Mouse (Mus musculus): ENCODE data around the gene Coro7. TPM values are rescaled to one million over a fixed set of nuclear protein-coding genes. Genes with fewer than 3 reads are reported as not detected.

Coro7 gene
- polyA plus RNA-seq, 1 experiment from 2014 or later = 13.5 TPM

DNA sequence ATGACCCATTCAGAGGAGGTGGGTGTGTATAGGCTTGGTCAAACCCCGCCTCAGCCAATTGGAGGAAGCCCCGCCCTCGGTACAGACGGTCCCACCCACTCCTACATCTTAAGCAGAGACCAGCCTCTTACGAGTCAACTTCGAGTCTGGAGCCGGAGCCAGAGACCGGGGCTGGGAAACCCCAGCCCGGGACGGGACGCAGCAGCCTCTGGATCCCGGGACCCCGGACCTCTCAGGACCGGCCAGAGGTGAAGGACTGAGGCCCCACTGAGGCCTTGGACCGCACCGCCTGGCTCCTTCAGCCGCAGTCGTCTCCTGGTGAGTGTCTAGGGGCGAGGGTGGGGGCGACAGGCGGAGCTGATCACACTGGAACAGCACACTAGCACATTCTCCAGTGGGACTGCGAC is 39.7 kb downstream of the Coro7 start, which contains the start of the genes Vasn and Dnaja3:
Gene Vasn, plus strand, starts transcription at position 111 of the 407 bp plus-strand sequence.
Gene Dnaja3, plus strand, starts transcription at position 159 of the 407 bp plus-strand sequence.
- H3K36me3 ChIP-seq (ENCODE audit: control insufficient read depth, insufficient read depth) = no peaks in the 10 kb centered on the region
- H3K4me3 ChIP-seq (ENCODE audit: low read depth, low read length) = peak within 1 kb of the TSS; percentile 69
- no peaks in the 10 kb centered on the region for H3K9me3 ChIP-seq (replicated peaks; ENCODE audit: control insufficient read depth, low read length)
- H3K4me2 ChIP-seq (ENCODE audit: low read depth, low read length) = peak within 1 kb of the TSS; percentile 90
- WGBS (ENCODE audit: insufficient replicate concordance) = 7% methylated on average over 22 of the region's 22 CpGs
- peak; percentile 93 for ATAC-seq (ENCODE audit: low read depth)
- H3K27me3 ChIP-seq (ENCODE audit: control insufficient read depth, insufficient read depth, low read depth, low read length) = no peaks in the 10 kb centered on the region
- peak within 1 kb of the TSS; percentile 72 for H3K27ac ChIP-seq (ENCODE audit: low read length)
- peak within 1 kb of the TSS; percentile 73 for H3K9ac ChIP-seq (ENCODE audit: low read depth, low read length)
- H3K4me1 ChIP-seq (ENCODE audit: control insufficient read depth, low read depth, low read length) = peaks cover 30% of the 10 kb centered on the region

DNA sequence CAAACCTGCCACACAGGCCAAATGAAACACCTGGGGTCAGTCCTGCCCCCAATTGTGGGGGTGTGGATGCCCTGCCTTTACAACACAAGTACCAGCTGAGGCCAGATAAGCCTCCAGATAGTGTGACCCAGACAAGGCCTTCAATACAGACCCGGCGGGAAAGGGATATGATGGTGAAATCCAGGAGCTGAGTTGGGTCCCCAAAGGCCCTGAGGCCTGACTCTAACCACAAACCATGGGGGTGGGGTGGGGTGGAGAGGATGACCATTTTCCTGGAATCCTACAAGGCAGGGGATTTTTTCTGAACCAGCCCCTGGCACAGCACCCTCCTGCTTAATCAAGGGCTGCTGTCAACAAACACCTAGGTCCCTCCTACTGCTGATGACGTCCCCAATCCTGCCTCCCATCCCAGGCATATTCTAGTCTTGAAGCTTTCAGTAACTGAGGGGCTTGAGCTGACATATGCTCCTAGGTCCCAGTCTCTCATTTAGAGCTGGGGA is 40.6 kb downstream of the Coro7 start:
- Histone ChIP-seq H3K4me2 (ENCODE audit: low read depth, low read length) (no peak overlapping the region), H3K4me1 (ENCODE audit: control insufficient read depth, low read depth, low read length) (peaks cover 30% of the 10 kb centered on the region), H3K9me3 (replicated peaks; ENCODE audit: control insufficient read depth, low read length) (no peaks in the 10 kb centered on the region), H3K27ac (ENCODE audit: low read length) (no peak overlapping the region), H3K9ac (ENCODE audit: low read depth, low read length) (no peak overlapping the region), H3K27me3 (ENCODE audit: control insufficient read depth, insufficient read depth, low read depth, low read length) (no peaks in the 10 kb centered on the region), H3K4me3 (ENCODE audit: low read depth, low read length) (no peak overlapping the region), H3K36me3 (ENCODE audit: control insufficient read depth, insufficient read depth) (no peaks in the 10 kb centered on the region)
- ATAC-seq (ENCODE audit: low read depth) = no peak
- WGBS (ENCODE audit: insufficient replicate concordance) = 55% methylated on average over 3 of the region's 3 CpGs

DNA sequence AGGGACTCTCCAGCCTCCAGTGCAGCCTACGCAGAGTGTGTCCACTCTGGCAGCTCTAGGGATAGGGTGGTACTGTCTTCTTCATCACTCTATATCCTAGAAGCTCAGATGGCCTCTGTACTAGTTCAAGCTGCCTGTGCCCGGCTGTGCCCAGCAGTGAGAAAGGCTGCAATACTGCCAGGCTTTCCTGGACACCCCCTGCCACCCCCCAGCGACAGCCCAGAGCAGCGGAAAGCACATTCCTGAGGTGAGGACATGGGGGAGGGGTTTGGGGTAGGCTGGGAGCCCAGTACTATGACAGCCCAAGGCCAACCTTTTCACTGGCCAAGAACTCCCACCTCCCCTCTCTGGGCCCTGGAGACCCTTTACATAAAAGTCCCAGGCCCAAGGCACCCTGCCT is 43.8 kb downstream of the Coro7 start:
- no peaks in the 10 kb centered on the region; the same call in 1 of the 2 replicates for H3K36me3 ChIP-seq (ENCODE audit: control insufficient read depth, insufficient read depth)
- ATAC-seq (ENCODE audit: low read depth) = no peak
- no peak overlapping the region for H3K9ac ChIP-seq (ENCODE audit: low read depth, low read length)
- no peak overlapping the region for H3K27ac ChIP-seq (ENCODE audit: low read length)
- H3K4me3 ChIP-seq (ENCODE audit: low read depth, low read length) = no peak overlapping the region
- no peaks in the 10 kb centered on the region for H3K9me3 ChIP-seq (replicated peaks; ENCODE audit: control insufficient read depth, low read length)
- H3K27me3 ChIP-seq (ENCODE audit: control insufficient read depth, insufficient read depth, low read depth, low read length) = no peaks in the 10 kb centered on the region
- peaks cover 19% of the 10 kb centered on the region for H3K4me1 ChIP-seq (ENCODE audit: control insufficient read depth, low read depth, low read length)
- no peak overlapping the region for H3K4me2 ChIP-seq (ENCODE audit: low read depth, low read length)
- 71% methylated on average over 4 of the region's 4 CpGs for WGBS (ENCODE audit: insufficient replicate concordance)

DNA sequence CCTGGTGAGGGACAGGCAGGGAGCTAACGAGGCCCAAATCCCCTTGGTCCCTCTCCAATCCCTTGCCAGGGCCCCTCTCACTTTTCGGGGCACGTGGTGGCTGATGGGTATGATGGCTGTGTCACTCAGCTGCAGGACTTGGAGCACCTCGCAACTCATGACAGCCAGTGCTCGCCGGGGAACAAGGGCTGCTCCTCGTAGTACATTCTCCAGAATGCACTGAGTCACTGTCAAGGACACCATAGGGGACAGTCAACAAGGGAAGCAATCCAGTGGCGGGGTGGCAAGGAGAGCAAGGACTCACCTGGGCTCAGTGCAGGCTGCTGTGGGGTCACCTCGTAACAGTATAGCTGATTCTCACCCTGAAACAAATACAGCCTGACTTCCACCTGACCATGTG is 44.9 kb downstream of the Coro7 start:
- Histone ChIP-seq H3K9me3 (replicated peaks; ENCODE audit: control insufficient read depth, low read length) (no peaks in the 10 kb centered on the region), H3K27me3 (ENCODE audit: control insufficient read depth, insufficient read depth, low read depth, low read length) (no peaks in the 10 kb centered on the region), H3K4me1 (ENCODE audit: control insufficient read depth, low read depth, low read length) (peaks cover 8% of the 10 kb centered on the region), H3K4me3 (ENCODE audit: low read depth, low read length) (no peak overlapping the region), H3K36me3 (ENCODE audit: control insufficient read depth, insufficient read depth) (no peaks in the 10 kb centered on the region; the same call in 1 of the 2 replicates), H3K4me2 (ENCODE audit: low read depth, low read length) (no peak overlapping the region), H3K27ac (ENCODE audit: low read length) (no peak overlapping the region), H3K9ac (ENCODE audit: low read depth, low read length) (no peak overlapping the region)
- 78% methylated on average over 9 of the region's 9 CpGs for WGBS (ENCODE audit: insufficient replicate concordance)
- no peak for ATAC-seq (ENCODE audit: low read depth)

DNA sequence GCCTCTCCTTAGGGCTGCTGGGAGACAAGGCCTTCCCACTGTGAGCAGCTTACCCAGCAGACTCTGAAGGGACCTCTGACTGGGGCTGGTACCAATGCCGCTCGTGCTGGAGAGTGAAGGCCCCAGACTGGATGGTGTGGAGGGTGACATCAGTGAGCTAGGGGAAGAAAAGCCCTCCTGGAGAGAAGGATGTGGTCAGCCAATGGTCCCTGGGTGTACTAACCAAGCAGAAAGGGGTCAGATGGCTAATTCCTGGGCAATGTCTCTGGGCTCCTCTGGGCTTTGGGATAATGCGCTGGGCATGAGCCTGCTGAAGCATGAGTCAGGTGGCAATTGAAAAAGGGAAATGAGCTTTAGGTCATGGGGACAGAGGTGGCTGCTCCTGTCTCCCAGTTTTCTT is 45.9 kb downstream of the Coro7 start:
- ATAC-seq (ENCODE audit: low read depth) = no peak
- H3K27me3 ChIP-seq (ENCODE audit: control insufficient read depth, insufficient read depth, low read depth, low read length) = no peaks in the 10 kb centered on the region
- no peak overlapping the region for H3K4me2 ChIP-seq (ENCODE audit: low read depth, low read length)
- peaks cover 5% of the 10 kb centered on the region for H3K4me1 ChIP-seq (ENCODE audit: control insufficient read depth, low read depth, low read length)
- H3K4me3 ChIP-seq (ENCODE audit: low read depth, low read length) = no peak overlapping the region
- 86% methylated on average over 3 of the region's 3 CpGs for WGBS (ENCODE audit: insufficient replicate concordance)
- no peaks in the 10 kb centered on the region for H3K9me3 ChIP-seq (replicated peaks; ENCODE audit: control insufficient read depth, low read length)
- no peaks in the 10 kb centered on the region; the same call in none of the 2 replicates for H3K36me3 ChIP-seq (ENCODE audit: control insufficient read depth, insufficient read depth)
- no peak overlapping the region for H3K27ac ChIP-seq (ENCODE audit: low read length)
- H3K9ac ChIP-seq (ENCODE audit: low read depth, low read length) = no peak overlapping the region

DNA sequence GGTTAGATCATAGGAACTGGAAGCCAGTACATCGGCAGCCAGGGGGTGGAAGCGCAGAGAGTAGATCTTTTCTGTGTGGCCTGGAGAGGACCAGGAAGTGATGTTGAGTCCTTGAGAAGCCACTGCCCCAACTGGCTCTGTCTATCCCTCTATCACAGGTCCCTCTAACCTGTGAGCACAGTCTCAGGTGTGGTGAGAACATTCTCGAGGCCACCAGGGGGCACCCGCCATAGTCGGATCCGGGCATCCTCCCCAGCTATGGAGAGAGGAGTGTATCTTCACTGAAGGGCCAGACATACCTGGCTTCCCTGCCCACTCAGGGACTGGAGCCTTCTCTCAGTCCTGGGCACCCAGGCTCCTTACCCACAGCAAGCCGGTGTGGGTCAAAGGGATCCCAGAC is 47.5 kb downstream of the Coro7 start:
- Histone ChIP-seq H3K27ac (ENCODE audit: low read length) (no peak overlapping the region), H3K9ac (ENCODE audit: low read depth, low read length) (no peak overlapping the region), H3K36me3 (ENCODE audit: control insufficient read depth, insufficient read depth) (no peaks in the 10 kb centered on the region; the same call in none of the 2 replicates), H3K4me3 (ENCODE audit: low read depth, low read length) (no peak overlapping the region), H3K9me3 (replicated peaks; ENCODE audit: control insufficient read depth, low read length) (no peaks in the 10 kb centered on the region), H3K4me1 (ENCODE audit: control insufficient read depth, low read depth, low read length) (peaks cover 5% of the 10 kb centered on the region), H3K27me3 (ENCODE audit: control insufficient read depth, insufficient read depth, low read depth, low read length) (no peaks in the 10 kb centered on the region), H3K4me2 (ENCODE audit: low read depth, low read length) (no peak overlapping the region)
- no peak; the same call in 1 of the 2 replicates for ATAC-seq (ENCODE audit: low read depth)
- WGBS (ENCODE audit: insufficient replicate concordance) = 62% methylated on average over 7 of the region's 7 CpGs

DNA sequence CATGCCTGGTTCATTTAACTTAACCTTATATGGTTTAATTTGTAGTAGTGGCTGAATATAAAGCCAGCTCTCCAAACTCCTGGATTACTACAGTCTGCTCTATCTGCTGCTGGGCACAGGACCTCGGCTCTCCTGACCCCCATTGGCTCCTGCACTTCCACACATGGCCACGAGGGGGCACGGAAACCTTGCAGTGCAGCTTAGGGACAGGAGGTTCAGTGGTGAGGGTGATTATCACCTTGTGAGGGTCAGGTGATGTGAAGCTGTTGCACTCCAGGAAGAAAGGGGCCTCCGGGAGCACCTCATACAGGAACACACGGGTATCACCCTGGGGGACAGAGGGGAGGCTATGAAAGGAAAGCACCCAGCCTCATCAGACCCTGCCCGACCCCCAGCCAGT is 49.6 kb downstream of the Coro7 start:
- 19% methylated on average over 6 of the region's 6 CpGs for WGBS (ENCODE audit: insufficient replicate concordance)
- no peaks in the 10 kb centered on the region for H3K9me3 ChIP-seq (replicated peaks; ENCODE audit: control insufficient read depth, low read length)
- H3K36me3 ChIP-seq (ENCODE audit: control insufficient read depth, insufficient read depth) = no peaks in the 10 kb centered on the region; the same call in none of the 2 replicates
- no peak overlapping the region for H3K27ac ChIP-seq (ENCODE audit: low read length)
- H3K9ac ChIP-seq (ENCODE audit: low read depth, low read length) = no peak overlapping the region
- no peak overlapping the region for H3K4me2 ChIP-seq (ENCODE audit: low read depth, low read length)
- no peak overlapping the region for H3K4me3 ChIP-seq (ENCODE audit: low read depth, low read length)
- peak; percentile 43 for ATAC-seq (ENCODE audit: low read depth)
- no peaks in the 10 kb centered on the region for H3K27me3 ChIP-seq (ENCODE audit: control insufficient read depth, insufficient read depth, low read depth, low read length)
- peaks cover 4% of the 10 kb centered on the region for H3K4me1 ChIP-seq (ENCODE audit: control insufficient read depth, low read depth, low read length)

DNA sequence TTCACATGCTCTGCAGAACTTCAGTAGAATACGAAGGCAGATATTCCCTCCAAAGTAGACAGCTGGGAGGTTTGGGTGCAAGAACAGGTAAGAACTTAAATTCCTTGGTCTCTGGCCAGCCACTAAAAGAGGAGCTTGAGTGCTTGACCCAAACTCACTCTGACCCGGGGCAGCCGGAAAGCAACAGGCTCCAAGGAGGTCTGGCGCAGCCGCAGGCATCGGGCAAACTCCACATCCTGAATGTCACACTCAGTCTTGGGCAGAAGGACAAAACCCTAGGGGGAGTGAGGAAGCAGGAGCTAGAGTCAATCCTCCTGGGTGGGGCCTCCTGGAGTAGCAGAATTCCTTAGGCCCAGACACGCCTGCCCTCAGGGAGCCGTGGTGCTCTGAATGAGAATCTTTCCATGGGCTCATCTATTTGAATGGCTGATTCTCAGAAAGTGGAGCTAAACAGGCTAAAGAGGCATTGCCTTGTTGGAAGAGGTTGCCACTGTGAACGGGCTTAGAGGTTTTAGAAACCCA is 50.6 kb downstream of the Coro7 start:
- H3K36me3 ChIP-seq (ENCODE audit: control insufficient read depth, insufficient read depth) = no peaks in the 10 kb centered on the region; the same call in none of the 2 replicates
- no peaks in the 10 kb centered on the region for H3K9me3 ChIP-seq (replicated peaks; ENCODE audit: control insufficient read depth, low read length)
- H3K27ac ChIP-seq (ENCODE audit: low read length) = no peak overlapping the region
- 80% methylated on average over 9 of the region's 9 CpGs for WGBS (ENCODE audit: insufficient replicate concordance)
- no peak overlapping the region for H3K4me2 ChIP-seq (ENCODE audit: low read depth, low read length)
- ATAC-seq (ENCODE audit: low read depth) = no peak
- H3K4me1 ChIP-seq (ENCODE audit: control insufficient read depth, low read depth, low read length) = peaks cover 6% of the 10 kb centered on the region
- no peak overlapping the region for H3K9ac ChIP-seq (ENCODE audit: low read depth, low read length)
- H3K4me3 ChIP-seq (ENCODE audit: low read depth, low read length) = no peak overlapping the region
- no peaks in the 10 kb centered on the region for H3K27me3 ChIP-seq (ENCODE audit: control insufficient read depth, insufficient read depth, low read depth, low read length)

DNA sequence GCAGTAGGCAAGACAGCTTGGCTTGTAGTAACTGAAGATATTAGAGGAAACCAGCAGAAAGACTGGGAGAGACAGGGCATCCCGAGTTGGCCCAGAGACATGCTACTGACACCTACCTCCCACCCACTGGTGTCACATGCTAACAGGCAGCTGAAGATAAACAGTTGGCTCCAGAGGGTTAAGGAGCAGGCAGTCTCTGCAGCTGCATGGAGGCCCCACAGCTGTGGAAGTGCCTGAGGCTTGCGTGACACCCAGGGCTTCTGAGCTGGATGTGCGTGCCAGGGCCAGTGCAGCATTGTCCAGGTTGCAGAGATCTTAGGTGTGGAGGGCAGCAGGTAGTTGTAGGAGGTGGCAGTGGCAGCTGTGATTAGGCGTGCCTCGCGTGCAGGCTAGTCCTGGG is 52.5 kb downstream of the Coro7 start:
- 81% methylated on average over 6 of the region's 6 CpGs for WGBS (ENCODE audit: insufficient replicate concordance)
- no peak overlapping the region for H3K4me2 ChIP-seq (ENCODE audit: low read depth, low read length)
- ATAC-seq (ENCODE audit: low read depth) = no peak

More for the DNA sequence above, 52.5 kb downstream of the Coro7 start:
- H3K4me1 ChIP-seq (ENCODE audit: control insufficient read depth, low read depth, low read length) = peaks cover 17% of the 10 kb centered on the region
- H3K9me3 ChIP-seq (replicated peaks; ENCODE audit: control insufficient read depth, low read length) = no peaks in the 10 kb centered on the region
- H3K27ac ChIP-seq (ENCODE audit: low read length) = no peak overlapping the region
- no peaks in the 10 kb centered on the region; the same call in 1 of the 2 replicates for H3K36me3 ChIP-seq (ENCODE audit: control insufficient read depth, insufficient read depth)
- H3K9ac ChIP-seq (ENCODE audit: low read depth, low read length) = no peak overlapping the region
- no peaks in the 10 kb centered on the region for H3K27me3 ChIP-seq (ENCODE audit: control insufficient read depth, insufficient read depth, low read depth, low read length)
- H3K4me3 ChIP-seq (ENCODE audit: low read depth, low read length) = no peak overlapping the region

All from liver, embryonic 16.5 days (tissue).